Mouse (Mus musculus): Measurements from ENCODE around the gene Fbxl17. TPM values are rescaled to one million over a fixed set of nuclear protein-coding genes. Genes with fewer than 3 reads are reported as not detected.

Fbxl17 gene
- polyA plus RNA-seq, 1 experiment from 2014 or later, result 9.0 TPM

DNA sequence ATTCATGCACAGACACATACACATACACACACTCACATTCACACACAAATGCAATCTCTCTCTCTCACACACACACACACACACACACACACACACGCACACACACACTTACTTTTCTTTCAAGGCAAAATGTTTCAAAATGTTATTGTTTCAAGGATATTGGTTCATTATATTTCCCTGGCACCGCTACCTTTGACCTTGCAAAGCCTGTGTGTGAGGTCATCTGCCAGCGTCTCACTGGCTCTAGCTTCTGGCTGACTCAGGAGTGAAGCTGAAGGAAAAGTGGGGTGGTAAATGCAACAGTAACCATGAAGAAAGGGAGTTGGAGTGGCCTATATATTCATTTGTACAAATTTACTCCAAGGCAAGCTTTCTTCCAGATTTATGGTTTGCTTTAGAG lies 442.8 kb downstream of the Fbxl17 start:
- H3K9ac ChIP-seq, result no peak overlapping the region
- ATAC-seq (ENCODE audit: insufficient read depth), result no peak
- H3K36me3 ChIP-seq (ENCODE audit: insufficient read depth), result no peaks in the 10 kb centered on the region
- H3K27ac ChIP-seq (ENCODE audit: low read depth), result no peak overlapping the region
- no peaks in the 10 kb centered on the region for H3K4me1 ChIP-seq (ENCODE audit: insufficient read depth)
- H3K4me2 ChIP-seq, result no peak overlapping the region
- H3K9me3 ChIP-seq (ENCODE audit: low read depth, low read length), result no peaks in the 10 kb centered on the region
- H3K27me3 ChIP-seq (ENCODE audit: insufficient read depth, low read length), result no peaks in the 10 kb centered on the region
- no peak for DNase-seq
- 92% methylated on average over 3 of the region's 3 CpGs for WGBS
- TF ChIP-seq CTCF (IDR thresholded peaks at IDR 0.05; ENCODE audit: low read depth), result no peak
- no peak overlapping the region for H3K4me3 ChIP-seq (ENCODE audit: low read depth, low read length)

DNA sequence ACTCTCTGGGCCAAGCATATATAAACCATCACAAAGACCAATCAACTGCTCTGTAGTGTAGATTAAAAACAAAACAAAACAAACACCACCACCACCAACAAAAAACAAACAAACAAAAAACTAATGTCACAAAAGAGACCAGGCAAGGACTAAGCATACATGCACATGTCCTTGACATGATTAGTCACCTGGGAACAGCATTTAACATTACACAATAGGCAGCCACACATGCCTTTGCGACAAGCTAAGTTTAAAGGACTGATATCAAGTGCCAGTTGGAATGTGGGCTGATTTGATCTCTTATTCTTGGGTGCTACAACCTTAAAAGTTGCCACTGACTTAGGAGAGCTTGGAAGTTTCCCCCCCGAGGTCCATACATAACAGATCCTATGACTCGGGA lies 446.5 kb downstream of the Fbxl17 start:
- TF ChIP-seq CTCF (IDR thresholded peaks at IDR 0.05; ENCODE audit: low read depth), result no peak
- Histone ChIP-seq H3K4me1 (ENCODE audit: insufficient read depth) (no peaks in the 10 kb centered on the region), H3K36me3 (ENCODE audit: insufficient read depth) (no peaks in the 10 kb centered on the region), H3K9me3 (ENCODE audit: low read depth, low read length) (no peaks in the 10 kb centered on the region), H3K9ac (no peak overlapping the region), H3K4me2 (no peak overlapping the region), H3K27ac (ENCODE audit: low read depth) (no peak overlapping the region), H3K4me3 (ENCODE audit: low read depth, low read length) (no peak overlapping the region), H3K27me3 (ENCODE audit: insufficient read depth, low read length) (no peaks in the 10 kb centered on the region)
- DNase-seq, result no peak
- WGBS, result 74% methylated on average over 3 of the region's 3 CpGs
- ATAC-seq (ENCODE audit: insufficient read depth), result no peak

DNA sequence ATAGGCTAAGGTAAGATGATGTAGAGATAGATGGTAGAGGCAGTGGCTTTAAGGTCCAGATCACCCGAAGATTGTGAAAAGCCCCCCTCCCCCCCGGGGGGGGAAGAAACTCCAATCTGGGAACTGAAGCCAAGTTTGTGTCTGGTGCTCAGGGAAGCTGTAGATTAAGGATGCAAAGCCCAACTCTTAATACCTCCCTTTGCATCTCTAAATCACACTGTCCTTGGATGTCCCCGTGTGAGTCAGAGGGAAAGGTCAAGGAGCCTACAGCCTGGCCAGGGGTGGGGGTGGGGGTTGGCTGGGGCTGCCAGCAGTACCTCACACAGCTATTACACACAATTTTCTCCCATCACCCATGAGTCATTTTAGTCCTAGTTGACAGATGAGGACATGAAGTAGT lies 453.4 kb downstream of the Fbxl17 start:
- H3K9me3 ChIP-seq (ENCODE audit: low read depth, low read length), result no peaks in the 10 kb centered on the region
- H3K4me2 ChIP-seq, result no peak overlapping the region
- no peak for ATAC-seq (ENCODE audit: insufficient read depth)
- no peak overlapping the region for H3K4me3 ChIP-seq (ENCODE audit: low read depth, low read length)
- no peak for DNase-seq
- WGBS, result 45% methylated on average over 3 of the region's 3 CpGs
- H3K4me1 ChIP-seq (ENCODE audit: insufficient read depth), result no peaks in the 10 kb centered on the region
- TF ChIP-seq CTCF (IDR thresholded peaks at IDR 0.05; ENCODE audit: low read depth), result no peak
- H3K9ac ChIP-seq, result no peak overlapping the region
- no peaks in the 10 kb centered on the region for H3K36me3 ChIP-seq (ENCODE audit: insufficient read depth)
- H3K27me3 ChIP-seq (ENCODE audit: insufficient read depth, low read length), result no peaks in the 10 kb centered on the region
- no peak overlapping the region for H3K27ac ChIP-seq (ENCODE audit: low read depth)

DNA sequence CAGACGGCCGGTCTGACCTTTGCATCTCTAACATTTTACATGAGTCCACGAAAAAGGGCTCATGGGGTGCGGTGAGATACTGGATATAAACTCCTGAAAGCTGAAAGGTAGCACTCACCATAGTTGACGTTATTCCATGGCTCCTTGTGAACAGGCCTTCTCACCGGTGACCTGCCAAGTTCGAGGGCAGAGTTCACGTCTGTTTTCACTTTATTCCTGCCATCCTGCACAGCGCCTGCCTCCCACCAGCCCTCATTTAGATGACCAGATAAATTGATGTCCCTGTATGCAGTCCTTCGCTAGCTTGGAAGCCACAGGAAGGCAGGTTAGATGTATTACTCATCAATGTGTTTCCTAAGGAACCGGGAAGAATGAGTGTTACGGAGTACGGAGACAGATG lies 454.5 kb downstream of the Fbxl17 start:
- DNase-seq, result no peak
- no peak overlapping the region for H3K4me3 ChIP-seq (ENCODE audit: low read depth, low read length)
- 0 out of 2 replicates have a peak, but pooled peaks cover 6% of the 10 kb centered on the region for H3K9me3 ChIP-seq (ENCODE audit: low read depth, low read length)
- H3K27ac ChIP-seq (ENCODE audit: low read depth), result no peak overlapping the region
- no peaks in the 10 kb centered on the region for H3K27me3 ChIP-seq (ENCODE audit: insufficient read depth, low read length)
- no peak overlapping the region for H3K9ac ChIP-seq
- H3K36me3 ChIP-seq (ENCODE audit: insufficient read depth), result no peaks in the 10 kb centered on the region
- no peak overlapping the region for H3K4me2 ChIP-seq
- 64% methylated on average over 13 of the region's 13 CpGs for whole genome bisulfite sequencing
- no peak for TF ChIP-seq CTCF (IDR thresholded peaks at IDR 0.05; ENCODE audit: low read depth)
- H3K4me1 ChIP-seq (ENCODE audit: insufficient read depth), result no peaks in the 10 kb centered on the region
- no peak for ATAC-seq (ENCODE audit: insufficient read depth)

DNA sequence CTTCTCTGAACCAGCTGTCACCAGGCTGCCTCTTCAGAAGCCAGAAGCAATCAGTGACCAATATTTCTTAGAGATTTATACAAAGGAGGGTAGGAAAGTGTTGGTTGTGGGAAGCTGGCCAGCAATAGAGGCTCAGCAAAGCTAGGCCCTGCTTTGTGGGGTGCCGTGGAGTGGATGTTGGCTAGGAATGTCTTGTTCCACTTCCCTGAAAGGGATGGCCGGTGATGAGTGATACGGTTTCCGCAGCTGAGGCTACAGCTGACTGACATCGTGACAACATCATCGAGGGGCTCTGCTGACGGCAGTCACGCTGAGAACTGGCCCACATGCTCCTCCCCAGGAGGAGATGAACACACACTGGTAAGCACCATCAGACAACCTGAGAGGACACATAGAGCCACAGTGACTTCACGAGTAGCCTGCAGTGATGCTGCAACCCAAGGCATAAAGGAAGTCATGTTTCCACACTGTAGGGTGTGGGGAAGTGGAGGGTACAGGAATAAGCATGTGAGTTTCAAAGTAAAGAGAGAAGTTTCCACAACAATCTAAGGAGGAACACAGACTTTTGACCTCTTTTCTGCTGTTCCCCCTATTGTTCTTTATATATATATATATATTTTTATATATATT lies 456.7 kb downstream of the Fbxl17 start:
- DNase-seq, result no peak
- no peak overlapping the region for H3K4me3 ChIP-seq (ENCODE audit: low read depth, low read length)
- ATAC-seq (ENCODE audit: insufficient read depth), result no peak
- no peaks in the 10 kb centered on the region for H3K36me3 ChIP-seq (ENCODE audit: insufficient read depth)
- H3K27ac ChIP-seq (ENCODE audit: low read depth), result no peak overlapping the region
- no peak overlapping the region for H3K4me2 ChIP-seq
- no peak overlapping the region for H3K9ac ChIP-seq
- H3K4me1 ChIP-seq (ENCODE audit: insufficient read depth), result no peaks in the 10 kb centered on the region
- 63% methylated on average over 9 of the region's 9 CpGs for WGBS
- no peak for TF ChIP-seq CTCF (IDR thresholded peaks at IDR 0.05; ENCODE audit: low read depth)
- H3K9me3 ChIP-seq (ENCODE audit: low read depth, low read length), result 0 out of 2 replicates have a peak, but pooled peaks cover 10% of the 10 kb centered on the region
- H3K27me3 ChIP-seq (ENCODE audit: insufficient read depth, low read length), result no peaks in the 10 kb centered on the region

DNA sequence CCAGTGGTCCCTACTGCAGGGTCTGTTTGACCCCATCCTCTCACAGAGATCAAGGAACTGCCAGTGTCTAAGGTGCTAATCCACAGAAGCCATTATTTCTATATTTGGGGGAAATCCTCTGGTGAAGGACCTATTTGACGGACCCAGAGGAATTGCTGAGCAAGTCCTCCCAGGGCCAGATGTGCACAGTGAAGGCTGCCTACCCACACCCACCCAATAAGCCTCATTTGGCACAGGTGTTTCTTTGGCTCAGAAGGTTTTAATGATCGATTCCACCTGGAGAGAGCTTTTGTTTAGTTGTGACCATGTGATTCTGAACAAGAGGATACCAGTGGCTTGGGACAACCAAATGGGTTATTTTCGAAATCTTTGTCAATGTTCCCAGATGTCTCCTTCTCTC lies 462.3 kb downstream of the Fbxl17 start:
- H3K27me3 ChIP-seq (ENCODE audit: insufficient read depth, low read length), result no peaks in the 10 kb centered on the region
- H3K9ac ChIP-seq, result no peak overlapping the region
- ATAC-seq (ENCODE audit: insufficient read depth) (no peak), DNase-seq (no peak)
- no peak for TF ChIP-seq CTCF (IDR thresholded peaks at IDR 0.05; ENCODE audit: low read depth)
- H3K4me2 ChIP-seq, result no peak overlapping the region
- H3K4me1 ChIP-seq (ENCODE audit: insufficient read depth), result no peaks in the 10 kb centered on the region
- H3K36me3 ChIP-seq (ENCODE audit: insufficient read depth), result no peaks in the 10 kb centered on the region
- WGBS, result 85% methylated on average over 3 of the region's 3 CpGs
- no peak overlapping the region for H3K4me3 ChIP-seq (ENCODE audit: low read depth, low read length)
- 0 out of 2 replicates have a peak, but pooled peaks cover 10% of the 10 kb centered on the region for H3K9me3 ChIP-seq (ENCODE audit: low read depth, low read length)
- no peak overlapping the region for H3K27ac ChIP-seq (ENCODE audit: low read depth)

DNA sequence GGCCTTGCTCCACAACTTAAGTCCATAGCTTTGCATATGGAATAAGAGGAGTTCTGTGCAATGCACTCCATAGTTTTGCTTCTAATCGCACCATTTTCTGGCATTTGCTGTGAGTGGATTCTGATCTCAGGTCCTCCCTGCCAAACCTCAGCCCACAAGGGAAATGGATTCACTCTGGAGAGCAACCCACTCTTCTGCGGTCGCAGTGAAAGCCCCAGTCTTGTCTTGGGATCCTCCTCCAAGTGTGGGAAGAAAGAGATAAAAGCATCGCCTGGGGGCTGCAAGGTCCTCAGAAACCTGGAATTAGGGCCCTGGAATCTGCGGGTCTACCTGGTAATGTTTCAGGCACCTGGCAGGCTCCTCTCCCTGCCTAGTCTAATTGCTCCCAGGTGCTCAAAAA lies 466.7 kb downstream of the Fbxl17 start:
- Histone ChIP-seq H3K4me3 (ENCODE audit: low read depth, low read length) (no peak overlapping the region), H3K27me3 (ENCODE audit: insufficient read depth, low read length) (no peaks in the 10 kb centered on the region), H3K4me1 (ENCODE audit: insufficient read depth) (no peaks in the 10 kb centered on the region), H3K9ac (no peak overlapping the region), H3K27ac (ENCODE audit: low read depth) (no peak overlapping the region), H3K36me3 (ENCODE audit: insufficient read depth) (no peaks in the 10 kb centered on the region), H3K9me3 (ENCODE audit: low read depth, low read length) (no peaks in the 10 kb centered on the region), H3K4me2 (no peak overlapping the region)
- 82% methylated on average over 5 of the region's 5 CpGs for WGBS
- no peak for DNase-seq
- TF ChIP-seq CTCF (IDR thresholded peaks at IDR 0.05; ENCODE audit: low read depth), result no peak
- no peak for ATAC-seq (ENCODE audit: insufficient read depth)

Measured in lung, embryonic 14.5 days (tissue).